Mouse (Mus musculus): ENCODE data around the gene Aldh16a1. TPM values are rescaled to one million over a fixed set of nuclear protein-coding genes. Genes with fewer than 3 reads are reported as not detected.

Aldh16a1 gene
- polyA plus RNA-seq, 1 experiment from 2014 or later = 19.3 TPM

- no peaks in the 10 kb centered on the region for H3K36me3 ChIP-seq (ENCODE audit: control insufficient read depth, insufficient read depth)
- H3K27me3 ChIP-seq (replicated peaks; ENCODE audit: control insufficient read depth, insufficient read depth, low read length) = peaks cover 76% of the 10 kb centered on the region
- H3K4me1 ChIP-seq (replicated peaks; ENCODE audit: control insufficient read depth, insufficient read depth, low read length) = peaks cover 13% of the 10 kb centered on the region
- peak overlapping the region; percentile 43 for H3K4me3 ChIP-seq (replicated peaks; ENCODE audit: low read length)
- under 1% methylated on average over 34 of the region's 34 CpGs for WGBS
- H3K4me2 ChIP-seq (ENCODE audit: low read length) = peak overlapping the region; percentile 61
- no peaks in the 10 kb centered on the region for H3K9me3 ChIP-seq (ENCODE audit: control insufficient read depth, low read length)
- no peak overlapping the region for H3K27ac ChIP-seq (ENCODE audit: low read length)
- peak overlapping the region; percentile 20; the same call in 1 of the 2 replicates for H3K9ac ChIP-seq (replicated peaks; ENCODE audit: low read depth, low read length)
- peak; percentile 96 for ATAC-seq
Observed at GRCm38 (mm10) chr7:45182199-45182601, 27.8 kb upstream of the Aldh16a1 start.

GRCm38 (mm10) chr7:45181540-45181939 is 27.2 kb upstream of the Aldh16a1 start:
- no peaks in the 10 kb centered on the region for H3K9me3 ChIP-seq (ENCODE audit: control insufficient read depth, low read length)
- H3K36me3 ChIP-seq (ENCODE audit: control insufficient read depth, insufficient read depth) = no peaks in the 10 kb centered on the region
- H3K9ac ChIP-seq (replicated peaks; ENCODE audit: low read depth, low read length) = no peak overlapping the region
- no peak for ATAC-seq
- H3K4me1 ChIP-seq (replicated peaks; ENCODE audit: control insufficient read depth, insufficient read depth, low read length) = peaks cover 14% of the 10 kb centered on the region
- H3K4me3 ChIP-seq (replicated peaks; ENCODE audit: low read length) = peak overlapping the region; percentile 14
- peak overlapping the region; percentile 61 for H3K4me2 ChIP-seq (ENCODE audit: low read length)
- H3K27ac ChIP-seq (ENCODE audit: low read length) = no peak overlapping the region
- 4% methylated on average over 27 of the region's 35 CpGs for WGBS
- peaks cover 77% of the 10 kb centered on the region for H3K27me3 ChIP-seq (replicated peaks; ENCODE audit: control insufficient read depth, insufficient read depth, low read length)

DNA sequence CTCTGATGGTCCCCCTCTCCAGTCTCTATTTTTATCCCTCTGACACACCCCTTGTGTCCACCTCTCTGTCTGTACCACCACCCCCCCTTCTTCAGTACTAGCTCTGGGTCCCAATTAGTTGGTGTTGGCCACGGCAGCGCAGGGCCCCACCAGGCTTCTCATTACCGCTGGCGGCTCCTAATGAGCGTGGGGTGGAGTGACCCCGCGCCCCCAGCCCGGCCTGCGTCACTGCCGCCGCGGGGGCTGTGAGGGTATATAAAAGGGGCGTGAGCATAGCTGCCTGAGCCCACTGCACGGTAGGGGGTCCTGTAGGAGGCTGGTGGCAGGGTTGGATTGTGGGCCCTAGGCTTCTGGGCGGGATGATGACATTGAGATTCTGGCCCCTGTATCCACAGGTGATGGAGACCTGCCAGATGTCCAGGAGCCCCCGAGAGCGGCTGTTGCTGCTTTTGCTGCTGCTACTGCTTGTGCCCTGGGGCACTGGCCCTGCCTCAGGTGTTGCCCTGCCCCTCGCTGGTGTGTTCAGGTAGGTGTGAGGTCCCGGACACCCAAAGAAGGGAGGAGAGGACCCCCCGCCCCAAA is 26.6 kb upstream of the Aldh16a1 start, which contains the start of gene Pth2:
Pth2 (plus strand) TSS at position 100 of the 582 bp plus-strand sequence.
- peaks cover 81% of the 10 kb centered on the region for H3K27me3 ChIP-seq (replicated peaks; ENCODE audit: control insufficient read depth, insufficient read depth, low read length)

GRCm38 (mm10) chr7:45179469-45179868 is 25.1 kb upstream of the Aldh16a1 start, which contains the start of gene Gfy:
Gfy (minus strand) TSS chr7:45179569.
- H3K27ac ChIP-seq (ENCODE audit: low read length) = no peak within 1 kb of the TSS
- no peaks in the 10 kb centered on the region for H3K9me3 ChIP-seq (ENCODE audit: control insufficient read depth, low read length)
- no peak within 1 kb of the TSS for H3K4me2 ChIP-seq (ENCODE audit: low read length)
- WGBS = 20% methylated on average over 7 of the region's 7 CpGs
- H3K27me3 ChIP-seq (replicated peaks; ENCODE audit: control insufficient read depth, insufficient read depth, low read length) = peaks cover 89% of the 10 kb centered on the region
- peaks cover 22% of the 10 kb centered on the region for H3K4me1 ChIP-seq (replicated peaks; ENCODE audit: control insufficient read depth, insufficient read depth, low read length)
- no peak within 1 kb of the TSS for H3K4me3 ChIP-seq (replicated peaks; ENCODE audit: low read length)
- no peaks in the 10 kb centered on the region for H3K36me3 ChIP-seq (ENCODE audit: control insufficient read depth, insufficient read depth)
- no peak for ATAC-seq
- H3K9ac ChIP-seq (replicated peaks; ENCODE audit: low read depth, low read length) = no peak within 1 kb of the TSS

More for the DNA sequence above, 26.6 kb upstream of the Aldh16a1 start, which contains the start of gene Pth2:
- Histone ChIP-seq H3K9ac (replicated peaks; ENCODE audit: low read depth, low read length) (no peak within 1 kb of the TSS), H3K4me2 (ENCODE audit: low read length) (peak within 1 kb of the TSS; percentile 61), H3K36me3 (ENCODE audit: control insufficient read depth, insufficient read depth) (no peaks in the 10 kb centered on the region), H3K4me3 (replicated peaks; ENCODE audit: low read length) (peak within 1 kb of the TSS; percentile 43), H3K9me3 (ENCODE audit: control insufficient read depth, low read length) (no peaks in the 10 kb centered on the region), H3K4me1 (replicated peaks; ENCODE audit: control insufficient read depth, insufficient read depth, low read length) (peaks cover 20% of the 10 kb centered on the region), H3K27ac (ENCODE audit: low read length) (no peak within 1 kb of the TSS)
- 11% methylated on average over 19 of the region's 20 CpGs for WGBS
- no peak for ATAC-seq

DNA sequence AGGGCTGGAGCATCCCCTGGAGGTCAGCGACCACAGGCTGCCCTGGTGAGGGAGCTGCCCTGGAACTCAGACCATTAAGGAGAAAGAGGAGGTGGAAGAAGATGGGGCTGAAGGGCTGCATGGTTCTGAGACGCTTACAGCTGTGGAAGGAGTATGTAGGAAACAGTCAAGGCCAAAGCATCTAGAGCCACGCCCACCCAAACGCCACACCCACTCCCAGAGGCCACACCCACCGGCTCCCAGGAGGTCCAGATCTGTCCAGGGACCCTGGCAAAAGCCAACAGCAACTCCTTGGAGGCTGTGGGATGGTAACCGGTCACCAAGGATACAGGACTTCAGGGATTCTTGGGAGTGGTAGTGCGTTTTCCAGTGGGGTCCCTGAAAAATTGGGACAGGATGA is 24.2 kb upstream of the Aldh16a1 start:
- no peaks in the 10 kb centered on the region for H3K9me3 ChIP-seq (ENCODE audit: control insufficient read depth, low read length)
- no peak overlapping the region for H3K27ac ChIP-seq (ENCODE audit: low read length)
- H3K27me3 ChIP-seq (replicated peaks; ENCODE audit: control insufficient read depth, insufficient read depth, low read length) = peaks cover 86% of the 10 kb centered on the region
- H3K9ac ChIP-seq (replicated peaks; ENCODE audit: low read depth, low read length) = no peak overlapping the region
- no peak for ATAC-seq
- no peaks in the 10 kb centered on the region for H3K36me3 ChIP-seq (ENCODE audit: control insufficient read depth, insufficient read depth)
- WGBS = 18% methylated on average over 7 of the region's 7 CpGs
- H3K4me3 ChIP-seq (replicated peaks; ENCODE audit: low read length) = no peak overlapping the region
- no peak overlapping the region for H3K4me2 ChIP-seq (ENCODE audit: low read length)
- H3K4me1 ChIP-seq (replicated peaks; ENCODE audit: control insufficient read depth, insufficient read depth, low read length) = peaks cover 22% of the 10 kb centered on the region

- Histone ChIP-seq H3K9ac (replicated peaks; ENCODE audit: low read depth, low read length) (no peak overlapping the region), H3K36me3 (ENCODE audit: control insufficient read depth, insufficient read depth) (0 out of 2 replicates have a peak, but pooled peaks cover 2% of the 10 kb centered on the region), H3K27me3 (replicated peaks; ENCODE audit: control insufficient read depth, insufficient read depth, low read length) (peaks cover 75% of the 10 kb centered on the region), H3K4me1 (replicated peaks; ENCODE audit: control insufficient read depth, insufficient read depth, low read length) (peaks cover 11% of the 10 kb centered on the region), H3K4me3 (replicated peaks; ENCODE audit: low read length) (peak overlapping the region; percentile 10; the same call in 1 of the 2 replicates), H3K9me3 (ENCODE audit: control insufficient read depth, low read length) (no peaks in the 10 kb centered on the region), H3K4me2 (ENCODE audit: low read length) (peak overlapping the region; percentile 39), H3K27ac (ENCODE audit: low read length) (no peak overlapping the region)
- peak; percentile 23; the same call in 1 of the 2 replicates for ATAC-seq
- WGBS = under 1% methylated on average over 31 of the region's 31 CpGs
Observed at GRCm38 (mm10) chr7:45176356-45176755, 22.0 kb upstream of the Aldh16a1 start.

DNA sequence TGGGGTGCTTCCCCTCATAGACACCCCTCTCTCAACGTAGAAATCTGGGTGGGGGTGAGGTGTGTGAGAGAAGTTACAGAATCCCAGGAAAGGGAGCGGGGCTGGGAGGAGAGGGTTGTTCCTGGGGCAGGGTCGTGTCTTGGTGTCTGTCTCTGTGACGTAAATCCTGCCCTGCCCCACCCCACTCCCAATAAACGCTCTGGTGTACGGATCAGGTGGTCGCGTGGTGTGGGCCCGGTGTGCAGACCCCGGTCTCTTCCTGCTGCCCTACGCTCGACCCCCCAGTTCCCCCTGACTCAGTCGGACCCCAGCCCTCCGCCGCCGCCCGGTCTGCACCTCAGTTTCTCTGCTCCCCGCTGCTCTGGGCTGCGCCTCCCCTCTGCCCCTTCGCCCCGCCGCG is 21.5 kb upstream of the Aldh16a1 start:
- peaks cover 71% of the 10 kb centered on the region for H3K27me3 ChIP-seq (replicated peaks; ENCODE audit: control insufficient read depth, insufficient read depth, low read length)
- WGBS = under 1% methylated on average over 23 of the region's 23 CpGs
- H3K4me2 ChIP-seq (ENCODE audit: low read length) = peak overlapping the region; percentile 39
- 0 out of 2 replicates have a peak, but pooled peaks cover 2% of the 10 kb centered on the region for H3K36me3 ChIP-seq (ENCODE audit: control insufficient read depth, insufficient read depth)
- no peak overlapping the region for H3K27ac ChIP-seq (ENCODE audit: low read length)
- no peaks in the 10 kb centered on the region for H3K9me3 ChIP-seq (ENCODE audit: control insufficient read depth, low read length)
- no peak overlapping the region for H3K4me3 ChIP-seq (replicated peaks; ENCODE audit: low read length)
- peaks cover 9% of the 10 kb centered on the region for H3K4me1 ChIP-seq (replicated peaks; ENCODE audit: control insufficient read depth, insufficient read depth, low read length)
- 0 out of 2 replicates have a peak, but pooled peaks have one; percentile 10 for ATAC-seq
- no peak overlapping the region for H3K9ac ChIP-seq (replicated peaks; ENCODE audit: low read depth, low read length)

DNA sequence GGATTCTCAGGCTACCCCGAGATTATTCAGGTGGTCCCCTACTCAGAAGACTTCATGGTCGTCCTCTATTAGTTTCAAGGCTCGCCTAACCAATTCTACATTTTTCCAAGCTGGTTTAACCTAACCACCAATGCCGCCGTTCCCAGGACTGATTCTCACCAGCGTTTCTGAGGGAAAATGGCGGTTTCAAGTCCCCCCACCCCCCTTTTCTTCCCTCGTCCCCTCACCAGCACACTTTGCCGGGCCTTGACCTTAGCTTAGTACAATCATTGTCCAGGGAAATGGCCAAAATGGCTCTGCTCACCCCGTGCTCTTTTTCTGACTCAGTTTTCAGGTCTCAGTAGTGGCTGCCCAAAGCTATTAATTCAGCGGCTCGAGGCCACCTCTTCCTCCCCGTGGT is 21.0 kb upstream of the Aldh16a1 start:
- no peak for ATAC-seq
- Histone ChIP-seq H3K36me3 (ENCODE audit: control insufficient read depth, insufficient read depth) (0 out of 2 replicates have a peak, but pooled peaks cover 2% of the 10 kb centered on the region), H3K27ac (ENCODE audit: low read length) (no peak overlapping the region), H3K4me2 (ENCODE audit: low read length) (no peak overlapping the region), H3K27me3 (replicated peaks; ENCODE audit: control insufficient read depth, insufficient read depth, low read length) (peaks cover 66% of the 10 kb centered on the region), H3K9me3 (ENCODE audit: control insufficient read depth, low read length) (no peaks in the 10 kb centered on the region), H3K4me3 (replicated peaks; ENCODE audit: low read length) (no peak overlapping the region), H3K9ac (replicated peaks; ENCODE audit: low read depth, low read length) (no peak overlapping the region), H3K4me1 (replicated peaks; ENCODE audit: control insufficient read depth, insufficient read depth, low read length) (peaks cover 9% of the 10 kb centered on the region)
- WGBS = 4% methylated on average over 13 of the region's 13 CpGs

GRCm38 (mm10) chr7:45174567-45175280 is 20.3 kb upstream of the Aldh16a1 start:
- WGBS = 4% methylated on average over 27 of the region's 29 CpGs
- H3K4me3 ChIP-seq (replicated peaks; ENCODE audit: low read length) = no peak overlapping the region
- H3K9ac ChIP-seq (replicated peaks; ENCODE audit: low read depth, low read length) = no peak overlapping the region

More at GRCm38 (mm10) chr7:45174567-45175280, 20.3 kb upstream of the Aldh16a1 start:
- H3K4me1 ChIP-seq (replicated peaks; ENCODE audit: control insufficient read depth, insufficient read depth, low read length) = peaks cover 9% of the 10 kb centered on the region
- no peak for ATAC-seq
- no peak overlapping the region for H3K27ac ChIP-seq (ENCODE audit: low read length)
- H3K27me3 ChIP-seq (replicated peaks; ENCODE audit: control insufficient read depth, insufficient read depth, low read length) = peaks cover 62% of the 10 kb centered on the region
- H3K4me2 ChIP-seq (ENCODE audit: low read length) = no peak overlapping the region
- no peaks in the 10 kb centered on the region for H3K9me3 ChIP-seq (ENCODE audit: control insufficient read depth, low read length)
- H3K36me3 ChIP-seq (ENCODE audit: control insufficient read depth, insufficient read depth) = 0 out of 2 replicates have a peak, but pooled peaks cover 2% of the 10 kb centered on the region
